Mouse (Mus musculus) forebrain, embryonic 11.5 days (tissue): ENCODE measurements around the gene Ost4. TPM values are rescaled to one million over a fixed set of nuclear protein-coding genes. Genes with fewer than 3 reads are reported as not detected.
A peak's percentile ranks its signal among the peaks of the same experiment; 100 is the strongest.

ENCODE experiments used
- ATAC-seq: fragments of 200-750 bp; cut with Nextera tagmentation; replicated peaks from 2 replicates; pipeline ENCODE4 v1.8.0; 2017; ENCODE audit warnings: moderate TSS enrichment; ENCODE audit not compliant: low FRiP score
- DNase-seq: peaks from one replicate; pipeline ENCODE4 v3.0.0-alpha.2; 2017; ENCODE audit warnings: low spot score
- H3K27ac ChIP-seq: fragments of 300-500 bp; sonication (generic); 2 replicates; pipeline ENCODE4 v1.5.1; 2014; ENCODE audit warnings: low read depth, low read length
- H3K27me3 ChIP-seq: fragments of 300-500 bp; sonication (generic); 2 replicates; pipeline ENCODE4 v1.6.1; 2014; ENCODE audit warnings: mild to moderate bottlenecking, low read length, mixed read lengths; ENCODE audit not compliant: control insufficient read depth, insufficient read depth
- H3K36me3 ChIP-seq: fragments of 300-500 bp; sonication (generic); 2 replicates; pipeline ENCODE4 v1.6.1; 2014; ENCODE audit warnings: mild to moderate bottlenecking, low read length, moderate library complexity, mixed read lengths; ENCODE audit not compliant: control insufficient read depth, insufficient read depth
- H3K4me1 ChIP-seq: fragments of 300-500 bp; sonication (generic); replicated peaks from 2 replicates; pipeline ENCODE4 v1.6.1; 2014; ENCODE audit warnings: low read length, mixed read lengths; ENCODE audit not compliant: control insufficient read depth, insufficient read depth
- H3K4me2 ChIP-seq: fragments of 300-500 bp; sonication (generic); 2 replicates; pipeline ENCODE4 v1.6.1; 2014; ENCODE audit warnings: low read depth, mild to moderate bottlenecking, low read length, moderate library complexity, mixed read lengths; ENCODE audit not compliant: severe bottlenecking
- H3K4me3 ChIP-seq: fragments of 300-500 bp; sonication (generic); 2 replicates; pipeline ENCODE4 v1.5.1; 2014; ENCODE audit warnings: low read depth, low read length
- H3K9ac ChIP-seq: fragments of 300-500 bp; sonication (generic); 2 replicates; pipeline ENCODE4 v1.6.1; 2014; ENCODE audit warnings: low read length
- H3K9me3 ChIP-seq: fragments of 300-500 bp; sonication (generic); 2 replicates; pipeline ENCODE4 v1.6.1; 2016; ENCODE audit warnings: low read length, mixed read lengths; ENCODE audit not compliant: control insufficient read depth
- WGBS: fragments of 180-500 bp; shearing (Covaris S2); extraction: QIAGEN DNeasy Blood & Tissue Kit; methylation state at CpG from one replicate; pipeline ENCODE4 v1.1.7; 2014; 5-methylcytosine and 5-hydroxymethylcytosine counted together
- polyA plus RNA-seq: library from polyadenylated mRNA; unstranded; fragments of >200 nt; fragmentation: Nextera tagmentation; extraction: Ambion mirVana; gene quantifications from 2 replicates; pipeline ENCODE4 v1.2.1, GENCODE M21; 2014

Ost4 gene
- polyA plus RNA-seq, 1 experiment from 2014 or later: 339 TPM

DNA sequence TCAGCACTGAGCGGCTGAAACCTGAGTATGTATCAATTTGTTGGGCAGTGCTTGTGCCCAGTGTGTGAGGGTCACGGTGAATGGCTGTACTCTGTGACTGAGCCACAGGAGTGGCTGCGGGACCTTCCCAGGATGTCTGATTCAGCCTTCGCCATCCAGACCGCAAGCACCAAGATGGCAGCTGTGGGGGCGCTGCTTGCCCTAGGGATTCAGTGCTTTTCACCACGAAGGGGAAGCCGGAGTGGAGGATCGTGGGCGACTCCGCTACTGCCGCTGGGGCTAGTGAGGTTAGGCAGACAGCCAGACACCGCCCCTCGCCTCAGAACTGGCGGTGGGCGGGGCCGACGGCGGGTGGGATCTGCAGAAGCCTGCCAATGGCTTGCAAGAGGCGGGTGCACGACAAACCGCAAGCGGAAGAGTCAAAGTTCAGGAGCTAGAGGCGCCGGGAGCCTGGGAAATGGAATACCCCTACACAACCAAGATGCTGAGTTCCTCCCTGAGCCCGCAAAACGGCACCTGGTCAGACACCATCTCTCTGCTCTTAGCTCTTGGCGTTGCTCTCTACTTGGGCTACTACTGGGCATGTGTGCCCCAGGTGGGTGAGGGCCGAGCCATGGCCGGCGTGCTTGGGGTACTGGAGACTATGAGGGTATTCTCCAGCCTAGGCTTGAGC lies 42.2 kb upstream of the Ost4 start:
- peak; percentile 96 for DNase-seq
- Histone ChIP-seq H3K9ac (peak overlapping the region; percentile 64), H3K4me2 (peak overlapping the region; percentile 90), H3K4me1 (peaks cover 8% of the 10 kb centered on the region; the same call in 1 of the 2 replicates), H3K27me3 (peaks cover under 1% of the 10 kb centered on the region; the same call in 1 of the 2 replicates), H3K9me3 (no peaks in the 10 kb centered on the region), H3K27ac (0 out of 2 replicates have a peak overlapping the region, but pooled peaks have one; percentile 39), H3K4me3 (peak overlapping the region; percentile 48), H3K36me3 (peaks cover 10% of the 10 kb centered on the region)
- under 1% methylated on average over 31 of the region's 31 CpGs for WGBS
- ATAC-seq: peak; percentile 89

DNA sequence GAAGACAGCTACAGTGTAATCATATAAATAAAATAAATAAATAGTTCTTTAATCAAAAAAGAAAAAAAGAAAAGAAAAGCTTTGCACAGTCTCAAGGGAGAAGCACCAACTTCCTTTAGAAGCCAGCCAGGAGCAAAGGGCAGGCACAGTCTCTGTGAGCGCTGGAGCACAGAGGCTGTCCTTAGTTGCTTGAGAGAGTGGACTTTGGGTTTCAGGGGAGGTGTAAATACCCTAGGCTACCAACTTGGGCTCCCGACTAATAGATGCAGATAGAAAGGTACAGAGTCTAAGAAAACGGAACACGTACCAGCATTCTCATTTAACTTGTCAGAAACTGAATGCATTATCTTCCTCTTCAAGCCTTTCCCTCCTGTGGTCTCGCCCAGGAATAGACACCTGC lies 41.0 kb upstream of the Ost4 start:
- Histone ChIP-seq H3K36me3 (peaks cover under 1% of the 10 kb centered on the region; the same call in 1 of the 2 replicates), H3K27me3 (peaks cover 2% of the 10 kb centered on the region; the same call in 1 of the 2 replicates), H3K9ac (no peak overlapping the region), H3K4me1 (peaks cover 8% of the 10 kb centered on the region; the same call in 1 of the 2 replicates), H3K4me2 (no peak overlapping the region), H3K27ac (no peak overlapping the region), H3K9me3 (no peaks in the 10 kb centered on the region), H3K4me3 (no peak overlapping the region)
- WGBS: 73% methylated on average over 5 of the region's 5 CpGs
- DNase-seq: no peak
- no peak for ATAC-seq

DNA sequence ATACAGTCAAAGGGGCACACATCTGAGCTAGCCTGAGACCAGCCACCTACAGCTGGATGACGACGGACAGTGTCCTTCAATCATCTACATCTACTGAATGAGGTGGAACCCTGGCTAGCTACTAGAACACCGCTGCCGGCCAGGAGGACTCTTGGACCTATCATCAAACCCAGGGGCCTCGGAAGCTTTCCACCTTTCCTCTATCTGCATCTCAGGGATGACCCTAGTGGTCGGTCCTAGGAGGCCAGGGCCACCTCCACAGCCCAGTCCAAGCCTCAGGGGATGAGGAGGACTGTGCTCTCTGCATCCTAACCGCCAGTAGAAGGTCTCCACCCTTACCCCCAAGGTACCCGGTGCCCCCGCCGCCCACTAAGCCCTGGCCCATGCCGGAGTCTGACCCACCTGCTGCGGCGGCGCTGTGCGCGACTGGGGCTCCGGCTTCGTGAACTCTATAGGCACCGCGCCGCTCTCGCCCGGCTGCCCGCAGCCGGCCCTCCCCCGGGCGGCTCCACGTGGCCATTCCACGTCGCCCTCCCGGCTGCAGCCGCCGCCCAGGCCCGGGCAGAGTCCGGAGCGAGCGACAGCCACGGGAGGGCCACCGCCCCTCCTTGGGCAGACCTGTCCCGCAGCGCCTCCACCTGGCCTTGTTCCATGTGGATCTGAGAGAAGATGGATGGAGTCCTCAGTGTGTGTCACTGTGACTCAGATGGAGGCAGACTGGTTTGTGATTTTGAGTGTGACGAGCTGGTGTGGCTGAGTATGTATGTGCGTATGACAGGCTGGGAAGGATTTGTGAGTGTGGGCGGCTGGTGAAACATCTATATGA lies 37.6 kb upstream of the Ost4 start, which contains the start of gene Cgref1:
Cgref1 (minus strand) TSS at position 636 of the 826 bp plus-strand sequence.
- H3K4me3 ChIP-seq: peak within 1 kb of the TSS; percentile 47
- H3K4me2 ChIP-seq: peak within 1 kb of the TSS; percentile 94
- H3K4me1 ChIP-seq: peaks cover 5% of the 10 kb centered on the region; the same call in 1 of the 2 replicates
- H3K9me3 ChIP-seq: no peaks in the 10 kb centered on the region
- DNase-seq (peak; percentile 80), ATAC-seq (peak; percentile 63)
- H3K27me3 ChIP-seq: peaks cover 2% of the 10 kb centered on the region; the same call in 1 of the 2 replicates
- no peaks in the 10 kb centered on the region for H3K36me3 ChIP-seq
- peak within 1 kb of the TSS; percentile 70 for H3K9ac ChIP-seq
- no peak within 1 kb of the TSS for H3K27ac ChIP-seq
- WGBS: 4% methylated on average over 44 of the region's 44 CpGs

DNA sequence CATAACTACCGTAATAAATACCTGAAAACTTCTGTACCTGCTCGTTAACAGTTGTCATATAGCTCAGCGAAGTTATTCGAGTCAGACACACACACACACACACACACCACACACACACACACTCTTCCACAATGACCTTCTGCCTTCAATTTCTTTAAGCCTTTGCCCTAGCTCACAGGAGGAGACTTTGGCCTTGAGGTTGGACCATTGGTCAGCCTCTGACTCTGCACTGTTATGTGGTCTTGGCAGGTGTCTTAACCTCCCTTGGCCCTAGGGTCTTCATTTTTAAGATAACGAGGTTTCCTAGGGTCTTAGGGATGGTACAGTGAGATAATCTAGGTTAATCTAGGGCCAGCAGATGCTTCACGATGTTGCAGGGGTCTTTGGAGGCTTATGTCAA lies 36.8 kb upstream of the Ost4 start:
- H3K9me3 ChIP-seq: no peaks in the 10 kb centered on the region
- H3K27ac ChIP-seq: no peak overlapping the region
- H3K27me3 ChIP-seq: peaks cover 2% of the 10 kb centered on the region; the same call in 1 of the 2 replicates
- H3K4me1 ChIP-seq: peaks cover 3% of the 10 kb centered on the region; the same call in 1 of the 2 replicates
- no peak for DNase-seq
- H3K36me3 ChIP-seq: no peaks in the 10 kb centered on the region
- no peak overlapping the region for H3K9ac ChIP-seq
- H3K4me3 ChIP-seq: no peak overlapping the region
- H3K4me2 ChIP-seq: no peak overlapping the region
- 87% methylated on average over 6 of the region's 6 CpGs for whole genome bisulfite sequencing
- no peak for ATAC-seq

DNA sequence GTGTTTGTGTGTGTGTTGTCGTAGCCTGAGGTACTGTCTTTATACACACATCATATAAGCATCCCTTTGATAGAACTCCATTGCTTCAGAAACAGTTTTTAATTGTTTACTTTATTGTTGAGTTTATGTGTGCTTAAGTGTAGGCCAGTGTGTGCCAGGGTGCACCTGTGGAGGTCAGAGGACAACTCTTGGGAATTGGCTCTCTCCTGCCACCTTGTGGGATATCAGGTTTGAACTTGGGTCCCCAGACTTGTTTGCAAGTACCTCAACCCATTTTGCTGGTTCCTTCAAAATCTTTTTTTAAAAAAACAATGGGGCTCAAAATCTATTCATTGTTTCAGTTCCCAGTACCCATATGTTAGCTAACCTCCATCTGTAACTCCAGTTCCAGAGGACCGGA lies 35.4 kb upstream of the Ost4 start:
- no peaks in the 10 kb centered on the region for H3K36me3 ChIP-seq
- H3K4me1 ChIP-seq: peaks cover 3% of the 10 kb centered on the region; the same call in 1 of the 2 replicates
- ATAC-seq: no peak
- peaks cover 2% of the 10 kb centered on the region; the same call in 1 of the 2 replicates for H3K27me3 ChIP-seq
- H3K4me2 ChIP-seq: no peak overlapping the region
- H3K27ac ChIP-seq: no peak overlapping the region
- H3K4me3 ChIP-seq: no peak overlapping the region
- 90% methylated on average over 2 of the region's 2 CpGs for WGBS
- DNase-seq: no peak
- H3K9me3 ChIP-seq: no peaks in the 10 kb centered on the region
- H3K9ac ChIP-seq: no peak overlapping the region

DNA sequence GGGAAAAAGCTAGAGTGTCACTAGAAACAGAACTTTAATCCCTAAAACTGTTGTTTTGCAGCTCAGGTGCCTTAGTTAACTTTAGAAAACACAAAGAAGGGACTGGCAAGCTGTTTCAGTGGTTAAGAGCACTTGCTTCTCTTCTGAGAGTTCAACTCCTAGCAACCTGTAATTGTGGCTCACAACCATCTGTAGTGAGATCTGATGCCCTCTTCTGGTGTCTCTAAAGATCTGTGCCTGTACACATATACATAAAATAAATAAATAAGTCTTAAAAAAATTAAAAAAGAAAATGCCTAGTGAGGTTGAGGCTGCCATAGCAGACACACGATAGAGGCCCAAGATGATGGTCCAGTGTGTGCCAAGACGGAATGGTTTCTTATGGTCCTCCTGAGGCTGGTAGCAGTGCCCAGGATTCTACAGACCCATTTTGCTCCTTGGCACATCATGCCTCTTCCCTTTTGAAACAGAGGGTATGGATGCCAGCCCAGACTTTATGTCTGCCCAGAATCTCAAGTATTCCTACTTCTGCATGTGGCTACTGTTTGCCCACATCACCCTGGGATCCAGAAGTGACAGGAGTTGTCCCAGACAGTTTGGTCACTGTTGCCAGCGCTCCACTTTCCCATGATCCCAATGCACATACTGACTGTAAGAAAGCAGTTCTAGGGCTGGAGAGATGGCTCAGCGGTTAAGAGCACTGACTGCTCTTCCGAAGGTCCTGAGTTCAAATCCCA lies 27.3 kb upstream of the Ost4 start:
- no peaks in the 10 kb centered on the region for H3K9me3 ChIP-seq
- H3K4me1 ChIP-seq: no peaks in the 10 kb centered on the region
- 85% methylated on average over 5 of the region's 5 CpGs for WGBS
- no peak overlapping the region for H3K4me3 ChIP-seq
- H3K27ac ChIP-seq: no peak overlapping the region
- DNase-seq (no peak), ATAC-seq (no peak)
- H3K4me2 ChIP-seq: no peak overlapping the region
- H3K36me3 ChIP-seq: no peaks in the 10 kb centered on the region
- no peaks in the 10 kb centered on the region for H3K27me3 ChIP-seq
- no peak overlapping the region for H3K9ac ChIP-seq

DNA sequence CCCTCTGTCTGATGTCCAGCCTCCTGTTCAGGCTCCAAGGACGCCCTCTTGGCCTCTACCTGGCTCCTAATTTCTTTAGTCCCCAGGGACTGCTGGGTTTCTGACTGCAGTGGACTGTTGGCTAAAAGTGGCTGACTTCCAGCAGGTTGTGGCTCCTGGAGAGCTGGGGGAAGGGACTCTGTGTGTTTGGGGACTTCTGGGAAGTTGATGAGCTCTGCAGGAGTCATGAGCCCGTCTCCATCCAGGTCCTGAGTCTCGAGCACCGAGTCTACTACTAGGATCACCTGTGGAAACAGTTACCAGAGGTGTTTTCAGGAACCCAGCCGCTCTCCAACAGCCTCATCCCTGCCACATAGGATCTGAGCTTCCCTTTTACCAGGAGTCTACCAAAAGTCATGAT lies 26.1 kb upstream of the Ost4 start:
- H3K4me2 ChIP-seq: no peak overlapping the region
- no peaks in the 10 kb centered on the region for H3K9me3 ChIP-seq
- no peak overlapping the region for H3K27ac ChIP-seq
- no peak for DNase-seq
- H3K27me3 ChIP-seq: no peaks in the 10 kb centered on the region
- ATAC-seq: no peak
- no peaks in the 10 kb centered on the region for H3K36me3 ChIP-seq
- WGBS: 75% methylated on average over 5 of the region's 5 CpGs
- no peaks in the 10 kb centered on the region for H3K4me1 ChIP-seq
- no peak overlapping the region for H3K9ac ChIP-seq
- no peak overlapping the region for H3K4me3 ChIP-seq

DNA sequence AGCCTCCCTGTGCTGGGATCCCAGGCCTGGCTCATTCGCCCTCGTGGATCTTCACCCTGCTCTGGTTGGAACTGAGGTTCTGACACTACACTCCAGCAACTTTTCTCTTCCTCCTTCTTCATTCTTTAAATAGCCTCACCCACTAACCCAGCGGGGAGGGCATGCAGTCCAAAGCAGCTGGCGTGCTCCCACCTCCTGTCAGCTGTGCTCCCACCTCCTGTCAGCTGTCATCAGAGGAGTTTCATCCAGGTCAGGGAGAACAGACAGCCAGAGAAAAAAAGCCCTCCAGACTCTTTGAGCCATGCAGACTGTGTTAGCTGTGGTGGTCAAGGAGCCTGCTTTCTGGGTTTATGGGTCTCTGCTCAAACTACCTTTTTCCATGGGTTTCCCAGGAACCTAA lies 23.8 kb upstream of the Ost4 start:
- DNase-seq (no peak), ATAC-seq (no peak)
- 86% methylated on average over 4 of the region's 4 CpGs for WGBS
- Histone ChIP-seq H3K27me3 (no peaks in the 10 kb centered on the region), H3K9me3 (no peaks in the 10 kb centered on the region), H3K4me1 (no peaks in the 10 kb centered on the region), H3K9ac (no peak overlapping the region), H3K36me3 (no peaks in the 10 kb centered on the region), H3K27ac (no peak overlapping the region), H3K4me2 (no peak overlapping the region), H3K4me3 (no peak overlapping the region)
